Mouse (Mus musculus) midbrain, embryonic 12.5 days (tissue): ENCODE results near the gene Lrwd1. TPM values are rescaled to one million over a fixed set of nuclear protein-coding genes. Genes with fewer than 3 reads are reported as not detected.
A peak's percentile ranks its signal among the peaks of the same experiment; 100 is the strongest.

Experiments used
- ATAC-seq: fragments of 200-750 bp; cut with Nextera tagmentation; 2 replicates; pipeline ENCODE4 v1.8.0; 2017; ENCODE audit warnings: low read depth, moderate TSS enrichment, moderate library complexity; ENCODE audit not compliant: low FRiP score
- H3K27ac ChIP-seq: fragments of 300-500 bp; sonication (generic); replicated peaks from 2 replicates; pipeline ENCODE4 v1.5.1; 2016; ENCODE audit warnings: mild to moderate bottlenecking
- H3K27me3 ChIP-seq: fragments of 300-500 bp; sonication (generic); 2 replicates; pipeline ENCODE4 v1.6.1; 2016; ENCODE audit warnings: mild to moderate bottlenecking
- H3K36me3 ChIP-seq: fragments of 300-500 bp; sonication (generic); 2 replicates; pipeline ENCODE4 v1.6.1; 2016
- H3K4me1 ChIP-seq: fragments of 300-500 bp; sonication (generic); 2 replicates; pipeline ENCODE4 v1.6.1; 2016
- H3K4me2 ChIP-seq: fragments of 300-500 bp; sonication (generic); replicated peaks from 2 replicates; pipeline ENCODE4 v1.6.1; 2016; ENCODE audit warnings: mild to moderate bottlenecking, moderate library complexity
- H3K4me3 ChIP-seq: fragments of 300-500 bp; sonication (generic); 2 replicates; pipeline ENCODE4 v1.5.1; 2016; ENCODE audit warnings: mild to moderate bottlenecking
- H3K9ac ChIP-seq: fragments of 300-500 bp; sonication (generic); replicated peaks from 2 replicates; pipeline ENCODE4 v1.6.1; 2016; ENCODE audit warnings: mild to moderate bottlenecking, moderate library complexity
- H3K9me3 ChIP-seq: fragments of 300-500 bp; sonication (generic); 2 replicates; pipeline ENCODE4 v1.6.1; 2016; ENCODE audit warnings: mild to moderate bottlenecking
- WGBS: fragments of 180-500 bp; shearing (Covaris S2); methylation state at CpG from one replicate; pipeline ENCODE4 v1.1.7; 2016; 5-methylcytosine and 5-hydroxymethylcytosine counted together
- microRNA-seq: library from miRNA; unstranded; fragments of <30 nt; microRNA quantifications from one replicate; pipeline ENCODE4, GENCODE M21; 2017
- polyA plus RNA-seq: library from polyadenylated mRNA; unstranded; fragments of >200 nt; fragmentation: Nextera tagmentation; extraction: Ambion mirVana; gene quantifications from 2 replicates; pipeline ENCODE4 v1.2.1, GENCODE M21; 2016

Gene Lrwd1
- polyA plus RNA-seq, 1 experiment from 2014 or later, result 41.4 TPM

DNA sequence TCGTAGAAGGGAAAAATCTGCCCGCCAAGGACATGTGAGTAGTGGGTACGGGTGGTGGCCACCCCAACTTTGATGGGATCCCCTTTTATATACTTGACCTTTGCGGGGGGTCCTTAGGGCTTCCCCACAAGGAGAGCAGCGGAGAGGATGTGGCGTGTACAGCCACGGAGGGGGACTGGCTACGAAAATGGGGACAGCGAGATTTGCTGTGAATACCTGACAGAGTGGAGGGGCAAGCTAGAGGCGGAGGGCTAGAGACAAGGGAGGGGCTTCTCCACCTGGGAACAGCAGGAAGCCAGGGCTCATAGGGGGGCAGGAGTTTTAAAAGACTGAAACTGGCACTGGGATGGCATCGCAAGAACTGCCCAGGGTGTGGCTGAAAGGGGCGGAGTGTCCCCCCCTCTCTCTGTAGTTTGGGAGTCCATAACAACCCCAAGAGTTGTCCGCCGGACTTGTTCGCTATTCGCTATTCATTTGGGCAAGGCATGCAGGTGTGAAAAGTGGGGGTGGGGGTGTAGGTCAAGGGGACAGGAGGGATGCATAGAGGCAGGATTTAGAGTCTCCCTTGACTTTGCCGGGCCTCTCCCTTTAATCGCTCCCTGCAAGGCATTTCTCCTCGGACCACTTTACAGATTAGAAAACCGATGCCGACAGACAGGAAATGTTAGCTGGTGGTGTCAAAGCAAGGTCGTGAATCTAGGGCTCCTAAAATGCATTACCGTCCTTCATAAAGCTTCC lies 51.6 kb downstream of the Lrwd1 start:
- peak overlapping the region; percentile 90 for H3K4me2 ChIP-seq
- peaks cover 18% of the 10 kb centered on the region for H3K4me1 ChIP-seq
- H3K9ac ChIP-seq, result peak overlapping the region; percentile 64
- no peaks in the 10 kb centered on the region for H3K9me3 ChIP-seq
- 1% methylated on average over 23 of the region's 23 CpGs for WGBS
- 0 out of 2 replicates have a peak overlapping the region, but pooled peaks have one; percentile 52 for H3K27ac ChIP-seq
- H3K4me3 ChIP-seq, result peak overlapping the region; percentile 58
- no peaks in the 10 kb centered on the region for H3K36me3 ChIP-seq
- ATAC-seq, result peak; percentile 25; the same call in 1 of the 2 replicates
- peaks cover 23% of the 10 kb centered on the region for H3K27me3 ChIP-seq

DNA sequence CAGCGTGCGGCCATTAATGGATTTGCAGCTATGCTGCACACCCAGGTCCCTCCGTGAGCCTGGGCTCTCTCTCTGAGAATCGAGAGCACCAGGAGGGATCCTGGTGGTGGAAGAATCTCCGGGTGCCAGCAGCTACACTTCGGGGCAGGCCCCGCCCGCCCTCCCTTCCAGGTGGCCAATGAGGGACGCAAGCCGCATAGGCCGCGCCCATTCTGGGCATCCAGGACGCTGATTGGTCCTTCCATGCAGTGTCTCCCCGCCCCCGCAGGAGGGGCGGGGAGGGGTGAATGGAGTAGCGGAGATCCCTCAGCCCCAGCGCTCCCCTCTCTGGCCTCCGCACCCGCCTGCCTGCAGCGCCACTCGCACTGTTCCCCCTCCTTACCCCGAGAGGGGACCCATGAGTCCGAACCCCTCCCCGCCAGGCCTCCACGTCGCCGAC lies 52.2 kb downstream of the Lrwd1 start, which contains the start of gene Rasa4:
Gene Rasa4 (plus strand): TSS at position 248 of the 439 bp plus-strand sequence.
- no peaks in the 10 kb centered on the region for H3K36me3 ChIP-seq
- under 1% methylated on average over 19 of the region's 28 CpGs for whole genome bisulfite sequencing

DNA sequence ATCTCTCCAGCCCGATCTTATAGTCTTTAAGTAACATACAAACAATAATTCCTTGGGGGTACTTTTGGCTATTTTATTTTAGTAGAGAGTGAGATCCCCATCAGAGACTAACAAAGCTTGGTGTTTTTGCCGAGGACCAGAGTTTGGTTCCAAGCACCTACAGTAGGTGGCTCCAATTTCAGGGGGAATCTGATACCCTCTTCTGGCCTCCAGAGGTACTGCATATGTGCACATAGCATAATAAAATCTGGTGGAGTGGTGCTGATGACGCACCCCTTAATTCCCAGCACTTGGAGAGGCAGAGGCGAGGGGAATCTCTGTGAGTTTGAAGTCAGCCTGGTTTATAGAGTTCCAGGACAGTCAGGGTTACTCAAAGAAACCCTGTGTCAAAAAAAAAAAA lies 53.5 kb downstream of the Lrwd1 start:
- H3K27ac ChIP-seq, result no peak overlapping the region
- H3K9me3 ChIP-seq, result no peaks in the 10 kb centered on the region
- H3K4me1 ChIP-seq, result peaks cover 18% of the 10 kb centered on the region
- no peaks in the 10 kb centered on the region for H3K36me3 ChIP-seq
- no peak for ATAC-seq
- H3K9ac ChIP-seq, result no peak overlapping the region
- H3K4me2 ChIP-seq, result no peak overlapping the region
- no peak overlapping the region for H3K4me3 ChIP-seq
- 81% methylated on average over 4 of the region's 4 CpGs for WGBS
- H3K27me3 ChIP-seq, result peaks cover 23% of the 10 kb centered on the region

More for the DNA sequence above, 52.2 kb downstream of the Lrwd1 start, which contains the start of gene Rasa4:
- peak; percentile 95 for ATAC-seq
- Histone ChIP-seq H3K4me2 (peak within 1 kb of the TSS; percentile 90), H3K9ac (peak within 1 kb of the TSS; percentile 64), H3K27ac (0 out of 2 replicates have a peak within 1 kb of the TSS, but pooled peaks have one; percentile 52), H3K9me3 (no peaks in the 10 kb centered on the region), H3K27me3 (peaks cover 23% of the 10 kb centered on the region), H3K4me1 (peaks cover 18% of the 10 kb centered on the region), H3K4me3 (peak within 1 kb of the TSS; percentile 58)

DNA sequence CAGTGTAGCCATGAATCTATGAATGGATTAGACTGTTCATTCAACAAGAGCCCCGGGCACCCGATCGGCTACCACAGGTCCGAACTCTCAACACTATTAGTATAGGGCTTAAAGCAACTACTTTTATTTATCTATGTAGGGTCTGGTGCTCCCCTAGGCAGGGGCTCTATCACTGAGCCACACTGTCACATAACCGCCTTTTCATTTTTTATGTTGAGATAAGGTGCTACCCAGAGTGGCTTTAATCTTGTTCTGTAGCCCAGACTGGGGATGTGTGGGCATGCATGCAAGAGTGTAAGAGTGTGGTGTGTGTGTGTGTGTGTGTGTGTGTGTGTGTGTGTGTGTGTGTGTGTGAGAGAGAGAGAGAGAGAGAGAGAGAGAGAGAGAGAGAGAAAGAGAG lies 57.7 kb downstream of the Lrwd1 start:
- Histone ChIP-seq H3K4me1 (no peaks in the 10 kb centered on the region), H3K9ac (no peak overlapping the region), H3K36me3 (no peaks in the 10 kb centered on the region), H3K4me3 (no peak overlapping the region), H3K9me3 (no peaks in the 10 kb centered on the region), H3K4me2 (no peak overlapping the region), H3K27me3 (peaks cover 3% of the 10 kb centered on the region), H3K27ac (no peak overlapping the region)
- ATAC-seq, result no peak
- WGBS, result 92% methylated on average over 5 of the region's 5 CpGs

DNA sequence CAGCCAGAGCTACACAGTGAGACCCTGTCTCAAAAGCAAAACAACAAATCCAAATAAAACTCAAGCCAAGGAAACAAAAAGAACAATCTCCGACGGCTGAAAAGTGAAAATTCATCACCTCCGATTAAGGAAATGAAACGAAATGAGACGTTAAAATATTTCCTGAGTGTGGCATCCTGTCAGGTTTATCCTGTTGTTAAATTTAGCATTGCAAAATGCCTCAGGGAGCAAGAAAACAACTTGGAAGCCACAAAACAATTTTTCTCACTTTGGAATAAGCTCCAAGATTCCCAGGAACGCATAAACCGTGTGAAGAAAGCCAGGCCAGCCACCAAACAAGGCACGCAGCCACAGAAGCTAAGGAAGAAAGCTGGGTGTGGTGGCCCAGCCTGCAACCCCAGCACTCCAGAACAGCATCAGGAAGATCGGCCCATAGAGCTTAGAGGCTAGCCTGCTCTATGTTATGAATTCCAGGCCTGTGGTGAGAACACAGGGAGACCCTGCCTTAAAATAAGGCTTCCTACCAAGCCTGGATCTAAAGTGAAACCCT lies 58.8 kb downstream of the Lrwd1 start:
- no peak for ATAC-seq
- H3K27ac ChIP-seq, result no peak overlapping the region

DNA sequence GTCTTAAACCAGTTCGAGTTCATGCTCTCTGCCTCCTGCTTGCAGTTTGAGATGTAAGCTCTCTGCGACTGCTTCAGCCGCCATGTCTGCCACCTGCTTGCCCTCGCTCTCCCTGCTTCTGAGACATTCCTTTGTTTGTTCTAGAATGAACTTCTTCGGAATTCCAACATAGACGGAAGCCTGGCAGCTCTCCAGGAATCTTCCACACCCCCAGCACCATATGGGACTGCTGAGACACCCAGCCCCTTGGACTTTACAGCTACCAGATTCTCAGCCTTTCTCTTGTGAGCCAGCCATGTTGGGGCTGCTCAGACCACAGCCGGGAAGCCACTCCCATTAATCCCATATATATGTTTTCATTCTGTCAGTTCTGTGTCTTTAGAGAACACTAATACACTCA lies 59.6 kb downstream of the Lrwd1 start:
- H3K9ac ChIP-seq, result no peak overlapping the region
- WGBS, result 69% methylated on average over 7 of the region's 7 CpGs
- no peak overlapping the region for H3K27ac ChIP-seq
- no peaks in the 10 kb centered on the region; the same call in 1 of the 2 replicates for H3K27me3 ChIP-seq
- H3K4me3 ChIP-seq, result no peak overlapping the region
- no peak for ATAC-seq
- no peaks in the 10 kb centered on the region for H3K36me3 ChIP-seq
- H3K4me2 ChIP-seq, result no peak overlapping the region
- no peaks in the 10 kb centered on the region for H3K4me1 ChIP-seq
- H3K9me3 ChIP-seq, result no peaks in the 10 kb centered on the region

More for the DNA sequence above, 58.8 kb downstream of the Lrwd1 start:
- 87% methylated on average over 9 of the region's 9 CpGs for WGBS
- no peak overlapping the region for H3K4me3 ChIP-seq
- no peaks in the 10 kb centered on the region for H3K36me3 ChIP-seq
- no peaks in the 10 kb centered on the region for H3K4me1 ChIP-seq
- H3K9ac ChIP-seq, result no peak overlapping the region
- H3K9me3 ChIP-seq, result no peaks in the 10 kb centered on the region
- no peaks in the 10 kb centered on the region; the same call in 1 of the 2 replicates for H3K27me3 ChIP-seq
- no peak overlapping the region for H3K4me2 ChIP-seq

DNA sequence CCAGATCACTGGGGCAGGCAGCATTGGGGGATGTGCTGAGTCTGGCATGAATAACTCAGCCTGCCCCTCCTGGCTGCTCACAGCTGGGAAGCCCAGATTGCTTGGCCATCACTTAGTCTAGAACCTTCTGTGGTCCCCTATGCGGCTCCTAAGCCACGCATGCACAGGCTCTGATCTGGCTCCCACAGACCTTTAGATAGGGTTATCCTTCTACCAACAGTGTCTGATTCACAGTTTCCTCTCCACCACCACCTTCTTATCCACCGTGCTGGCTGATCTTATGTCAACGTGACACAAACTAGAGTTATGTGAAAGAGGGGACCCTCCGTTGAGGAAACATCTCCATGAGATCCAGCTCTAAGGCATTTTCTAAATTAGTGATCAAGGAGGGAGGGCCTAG lies 60.8 kb downstream of the Lrwd1 start:
- Histone ChIP-seq H3K27ac (no peak overlapping the region), H3K27me3 (no peaks in the 10 kb centered on the region; the same call in 1 of the 2 replicates), H3K9ac (no peak overlapping the region), H3K4me1 (no peaks in the 10 kb centered on the region), H3K36me3 (no peaks in the 10 kb centered on the region), H3K4me2 (no peak overlapping the region), H3K4me3 (no peak overlapping the region), H3K9me3 (no peaks in the 10 kb centered on the region)
- WGBS, result 92% methylated on average over 5 of the region's 5 CpGs
- no peak for ATAC-seq

DNA sequence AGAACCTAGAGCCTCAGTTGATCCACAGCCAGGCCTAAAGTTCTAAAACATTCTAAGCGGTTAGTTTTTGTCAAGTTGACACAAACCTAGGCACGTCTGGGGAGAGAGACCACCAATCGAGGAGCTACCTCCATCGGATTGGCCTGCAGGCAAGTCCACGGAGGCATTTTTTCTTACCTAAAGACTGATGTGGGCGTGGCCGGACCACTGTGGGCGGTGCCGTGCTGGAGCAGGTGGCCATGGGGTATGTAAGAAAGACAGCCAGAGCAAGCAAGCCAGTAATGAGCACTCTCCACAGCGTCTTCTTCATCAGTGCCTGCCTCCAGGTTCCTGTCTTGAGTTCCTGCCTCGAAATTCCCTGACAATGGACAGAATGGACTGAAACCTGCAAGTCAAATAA lies 62.3 kb downstream of the Lrwd1 start:
- Histone ChIP-seq H3K9me3 (no peaks in the 10 kb centered on the region), H3K9ac (no peak overlapping the region)
- WGBS, result 67% methylated on average over 11 of the region's 11 CpGs

DNA sequence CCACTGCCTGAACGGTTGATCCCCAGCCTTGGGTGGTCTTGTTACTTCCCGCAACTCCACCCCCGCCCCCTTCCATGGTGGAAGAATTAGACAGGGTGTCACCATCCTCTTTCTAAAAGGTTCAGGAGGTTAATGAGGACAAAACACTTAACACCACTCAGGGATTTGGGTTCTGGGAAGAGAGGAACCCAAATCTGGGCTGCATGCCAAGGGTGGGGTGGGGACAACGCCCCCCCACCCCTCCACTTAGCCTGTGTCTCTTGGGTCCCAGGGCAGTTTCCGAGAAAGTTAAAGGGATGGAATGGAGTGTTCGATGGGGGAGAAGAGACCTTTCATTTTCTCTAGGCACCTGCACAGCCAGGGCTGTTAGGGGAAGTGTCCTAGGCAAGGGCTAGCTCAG lies 62.8 kb downstream of the Lrwd1 start:
- ATAC-seq, result no peak
- no peak overlapping the region for H3K9ac ChIP-seq
- no peak overlapping the region for H3K4me2 ChIP-seq
- H3K4me3 ChIP-seq, result no peak overlapping the region
- H3K27me3 ChIP-seq, result no peaks in the 10 kb centered on the region; the same call in 1 of the 2 replicates
- no peaks in the 10 kb centered on the region for H3K4me1 ChIP-seq
- no peaks in the 10 kb centered on the region for H3K9me3 ChIP-seq
- H3K36me3 ChIP-seq, result no peaks in the 10 kb centered on the region
- 62% methylated on average over 6 of the region's 6 CpGs for whole genome bisulfite sequencing
- no peak overlapping the region for H3K27ac ChIP-seq

More for the DNA sequence above, 62.3 kb downstream of the Lrwd1 start:
- no peak overlapping the region for H3K4me3 ChIP-seq
- no peak overlapping the region for H3K27ac ChIP-seq
- no peak for ATAC-seq
- no peaks in the 10 kb centered on the region for H3K36me3 ChIP-seq
- H3K4me2 ChIP-seq, result no peak overlapping the region
- no peaks in the 10 kb centered on the region; the same call in 1 of the 2 replicates for H3K27me3 ChIP-seq
- H3K4me1 ChIP-seq, result no peaks in the 10 kb centered on the region

Small RNA genes lying within 50 kb of the gene (microRNA-seq; reads per million reads assigned to microRNA genes)
- not detected for gene Mir7035

Other genes with a start within 250 kb of the Lrwd1 start
- 15.7 and 20.3 TPM in 2 replicates for gene Hspb1, start 248.2 kb downstream of the Lrwd1 start, polyA plus RNA-seq
- gene Ywhag, start 201.5 kb downstream of the Lrwd1 start, polyA plus RNA-seq, result 457 and 466 TPM in 2 replicates
- gene Ssc4d, start 161.5 kb downstream of the Lrwd1 start, polyA plus RNA-seq, result 0.82 and 2.2 TPM in 2 replicates
- gene Zp3, start 156.0 kb downstream of the Lrwd1 start, polyA plus RNA-seq, result not detected in 2 replicates
- gene Dtx2, start 141.3 kb downstream of the Lrwd1 start, polyA plus RNA-seq, result 30.0 and 30.7 TPM in 2 replicates
- gene Upk3b, start 97.6 kb downstream of the Lrwd1 start, polyA plus RNA-seq, result 0.06 and 0.12 TPM in 2 replicates
- 1.2 and 2.3 TPM in 2 replicates for gene Upk3bl, start 81.6 kb downstream of the Lrwd1 start, polyA plus RNA-seq
- 13.5 and 14.5 TPM in 2 replicates for gene Rasa4, start 52.2 kb downstream of the Lrwd1 start, polyA plus RNA-seq
- gene Polr2j, start 19.4 kb downstream of the Lrwd1 start, polyA plus RNA-seq, result 224 and 227 TPM in 2 replicates
- 23.5 and 26.4 TPM in 2 replicates for gene Alkbh4, start 72 bp upstream of the Lrwd1 start, polyA plus RNA-seq
- gene Orai2, start 34.6 kb upstream of the Lrwd1 start, polyA plus RNA-seq, result 14.6 and 17.0 TPM in 2 replicates
- 71.4 and 79.6 TPM in 2 replicates for gene Prkrip1, start 62.9 kb upstream of the Lrwd1 start, polyA plus RNA-seq
- 20.7 and 21.3 TPM in 2 replicates for gene Sh2b2, start 110.5 kb upstream of the Lrwd1 start, polyA plus RNA-seq